Mouse (Mus musculus): ENCODE measurements around the gene Cox10. TPM values are rescaled to one million over a fixed set of nuclear protein-coding genes. Genes with fewer than 3 reads are reported as not detected.
"Not testable (repeated sequence)": the region's sequence is repeated elsewhere in the genome, so short reads cannot be mapped to it uniquely, and the experiment has no call there.

The Cox10 gene
- total RNA-seq (2014; rRNA removed) (4.0 and 4.8 TPM in 2 replicates), polyA plus RNA-seq (2012; rRNA removed) (11.5 and 12.9 TPM in 2 replicates)

- TF ChIP-seq POLR2A (IDR thresholded peaks at IDR 0.05; ENCODE audit: extremely low read depth, insufficient read depth, low read length) (0 out of 2 replicates have a peak, but pooled peaks have one; percentile 39), CTCF (IDR thresholded peaks at IDR 0.05; ENCODE audit: low read depth, low read length) (no peak)
- Histone ChIP-seq H3K79me2 (ENCODE audit: control insufficient read depth, insufficient read depth, low read length) (no peaks in the 10 kb centered on the region; the same call in 1 of the 2 replicates), H3K27ac (replicated peaks; ENCODE audit: insufficient read depth, low read depth, low read length) (peak within 1 kb of the TSS; percentile 75), H3K36me3 (ENCODE audit: control insufficient read depth, insufficient read depth, low read length) (peaks cover 3% of the 10 kb centered on the region; the same call in 1 of the 2 replicates), H3K4me1 (ENCODE audit: control insufficient read depth, insufficient read depth, low read length) (no peaks in the 10 kb centered on the region), H3K27me3 (ENCODE audit: control insufficient read depth, insufficient read depth, low read length) (no peaks in the 10 kb centered on the region), H3K4me3 (ENCODE audit: insufficient read depth, low read depth, low read length) (peak within 1 kb of the TSS; percentile 78), H3K9ac (ENCODE audit: low read depth, low read length) (peak within 1 kb of the TSS; percentile 73)
- DNase-seq (ENCODE audit: extremely low read depth, low read depth, low spot score): peak; percentile 85
- WGBS: under 1% methylated on average over 45 of the region's 45 CpGs
Observed at GRCm38 (mm10) chr11:64078956-64079726, at the start of gene Cox10. Gene Cox10, minus strand, starts transcription at chr11:64079468.

GRCm38 (mm10) chr11:64128016-64128415 is 48.7 kb upstream of the Cox10 start:
- Histone ChIP-seq H3K4me1 (ENCODE audit: control insufficient read depth, insufficient read depth, low read length) (no peaks in the 10 kb centered on the region), H3K27me3 (ENCODE audit: control insufficient read depth, insufficient read depth, low read length) (no peaks in the 10 kb centered on the region), H3K36me3 (ENCODE audit: control insufficient read depth, insufficient read depth, low read length) (no peaks in the 10 kb centered on the region), H3K9ac (ENCODE audit: low read depth, low read length) (no peak overlapping the region), H3K79me2 (ENCODE audit: control insufficient read depth, insufficient read depth, low read length) (no peaks in the 10 kb centered on the region), H3K27ac (replicated peaks; ENCODE audit: insufficient read depth, low read depth, low read length) (no peak overlapping the region), H3K4me3 (ENCODE audit: insufficient read depth, low read depth, low read length) (no peak overlapping the region)
- WGBS: 56% methylated on average over 9 of the region's 9 CpGs
- TF ChIP-seq POLR2A (IDR thresholded peaks at IDR 0.05; ENCODE audit: extremely low read depth, insufficient read depth, low read length) (no peak), CTCF (IDR thresholded peaks at IDR 0.05; ENCODE audit: low read depth, low read length) (no peak)
- DNase-seq (ENCODE audit: extremely low read depth, low read depth, low spot score): peak; percentile 36

DNA sequence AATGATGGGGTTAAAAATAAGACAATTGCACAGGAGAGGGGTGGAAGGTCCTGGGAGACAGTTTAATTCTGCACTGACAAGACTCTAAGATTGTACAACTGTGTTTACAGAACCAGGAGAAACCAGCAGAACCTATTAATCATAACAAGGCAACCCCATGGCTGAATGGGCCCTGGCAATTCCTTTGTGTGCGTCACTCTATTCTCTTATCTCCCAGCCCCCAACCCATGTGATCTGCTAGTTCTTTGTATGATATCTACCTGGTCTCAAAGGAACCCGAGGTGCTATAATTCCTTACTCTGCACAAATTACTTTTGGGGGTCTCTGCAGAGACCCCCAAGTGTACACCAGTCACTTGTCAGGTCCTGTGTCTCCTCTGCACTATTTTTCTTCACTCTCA is 46.2 kb upstream of the Cox10 start:
- TF ChIP-seq CTCF (IDR thresholded peaks at IDR 0.05; ENCODE audit: low read depth, low read length) (no peak), POLR2A (IDR thresholded peaks at IDR 0.05; ENCODE audit: extremely low read depth, insufficient read depth, low read length) (no peak)
- WGBS: 59% methylated on average over 2 of the region's 2 CpGs
- no peaks in the 10 kb centered on the region for H3K4me1 ChIP-seq (ENCODE audit: control insufficient read depth, insufficient read depth, low read length)

GRCm38 (mm10) chr11:64123174-64123573 is 43.9 kb upstream of the Cox10 start:
- not testable (repeated sequence) for H3K4me1 ChIP-seq (ENCODE audit: control insufficient read depth, insufficient read depth, low read length); H3K27ac ChIP-seq (replicated peaks; ENCODE audit: insufficient read depth, low read depth, low read length)
- WGBS: 77% methylated on average over 6 of the region's 6 CpGs

More for the DNA sequence above, 46.2 kb upstream of the Cox10 start:
- Histone ChIP-seq H3K4me3 (ENCODE audit: insufficient read depth, low read depth, low read length) (no peak overlapping the region), H3K9ac (ENCODE audit: low read depth, low read length) (no peak overlapping the region), H3K79me2 (ENCODE audit: control insufficient read depth, insufficient read depth, low read length) (no peaks in the 10 kb centered on the region), H3K36me3 (ENCODE audit: control insufficient read depth, insufficient read depth, low read length) (no peaks in the 10 kb centered on the region), H3K27ac (replicated peaks; ENCODE audit: insufficient read depth, low read depth, low read length) (no peak overlapping the region), H3K27me3 (ENCODE audit: control insufficient read depth, insufficient read depth, low read length) (no peaks in the 10 kb centered on the region)
- DNase-seq (ENCODE audit: extremely low read depth, low read depth, low spot score): no peak

GRCm38 (mm10) chr11:64116711-64117110 is 37.4 kb upstream of the Cox10 start:
- no peak overlapping the region for H3K27ac ChIP-seq (replicated peaks; ENCODE audit: insufficient read depth, low read depth, low read length)
- TF ChIP-seq POLR2A (IDR thresholded peaks at IDR 0.05; ENCODE audit: extremely low read depth, insufficient read depth, low read length) (no peak), CTCF (IDR thresholded peaks at IDR 0.05; ENCODE audit: low read depth, low read length) (no peak)
- 94% methylated on average over 4 of the region's 4 CpGs for WGBS
- H3K9ac ChIP-seq (ENCODE audit: low read depth, low read length): no peak overlapping the region
- no peak for DNase-seq (ENCODE audit: extremely low read depth, low read depth, low spot score)
- no peaks in the 10 kb centered on the region for H3K27me3 ChIP-seq (ENCODE audit: control insufficient read depth, insufficient read depth, low read length)
- no peaks in the 10 kb centered on the region for H3K36me3 ChIP-seq (ENCODE audit: control insufficient read depth, insufficient read depth, low read length)
- H3K79me2 ChIP-seq (ENCODE audit: control insufficient read depth, insufficient read depth, low read length): no peaks in the 10 kb centered on the region
- H3K4me3 ChIP-seq (ENCODE audit: insufficient read depth, low read depth, low read length): no peak overlapping the region
- no peaks in the 10 kb centered on the region for H3K4me1 ChIP-seq (ENCODE audit: control insufficient read depth, insufficient read depth, low read length)

More at GRCm38 (mm10) chr11:64123174-64123573, 43.9 kb upstream of the Cox10 start:
- not testable (repeated sequence) for H3K4me3 ChIP-seq (ENCODE audit: insufficient read depth, low read depth, low read length); DNase-seq (ENCODE audit: extremely low read depth, low read depth, low spot score); H3K79me2 ChIP-seq (ENCODE audit: control insufficient read depth, insufficient read depth, low read length); H3K9ac ChIP-seq (ENCODE audit: low read depth, low read length); H3K27me3 ChIP-seq (ENCODE audit: control insufficient read depth, insufficient read depth, low read length); H3K36me3 ChIP-seq (ENCODE audit: control insufficient read depth, insufficient read depth, low read length)

- Histone ChIP-seq H3K9ac (ENCODE audit: low read depth, low read length) (no peak overlapping the region), H3K79me2 (ENCODE audit: control insufficient read depth, insufficient read depth, low read length) (no peaks in the 10 kb centered on the region), H3K27me3 (ENCODE audit: control insufficient read depth, insufficient read depth, low read length) (peaks cover 2% of the 10 kb centered on the region; the same call in 1 of the 2 replicates), H3K4me3 (ENCODE audit: insufficient read depth, low read depth, low read length) (no peak overlapping the region), H3K36me3 (ENCODE audit: control insufficient read depth, insufficient read depth, low read length) (no peaks in the 10 kb centered on the region), H3K27ac (replicated peaks; ENCODE audit: insufficient read depth, low read depth, low read length) (no peak overlapping the region), H3K4me1 (ENCODE audit: control insufficient read depth, insufficient read depth, low read length) (no peaks in the 10 kb centered on the region)
- 89% methylated on average over 2 of the region's 2 CpGs for WGBS
- no peak for TF ChIP-seq POLR2A (IDR thresholded peaks at IDR 0.05; ENCODE audit: extremely low read depth, insufficient read depth, low read length)
- no peak for TF ChIP-seq CTCF (IDR thresholded peaks at IDR 0.05; ENCODE audit: low read depth, low read length)
- DNase-seq (ENCODE audit: extremely low read depth, low read depth, low spot score): no peak
Observed at GRCm38 (mm10) chr11:64115822-64116221, 36.6 kb upstream of the Cox10 start.

Measured in liver, adult 2 months (tissue).